Mouse (Mus musculus): Measurements from ENCODE around the gene Rassf5. TPM values are rescaled to one million over a fixed set of nuclear protein-coding genes. Genes with fewer than 3 reads are reported as not detected.
"Not testable (repeated sequence)": the region's sequence is repeated elsewhere in the genome, so short reads cannot be mapped to it uniquely, and the experiment has no call there.

Rassf5 gene
- total and polyA plus RNA-seq, 2 experiments from 2014 or later = 8.3 to 12.9 TPM

DNA sequence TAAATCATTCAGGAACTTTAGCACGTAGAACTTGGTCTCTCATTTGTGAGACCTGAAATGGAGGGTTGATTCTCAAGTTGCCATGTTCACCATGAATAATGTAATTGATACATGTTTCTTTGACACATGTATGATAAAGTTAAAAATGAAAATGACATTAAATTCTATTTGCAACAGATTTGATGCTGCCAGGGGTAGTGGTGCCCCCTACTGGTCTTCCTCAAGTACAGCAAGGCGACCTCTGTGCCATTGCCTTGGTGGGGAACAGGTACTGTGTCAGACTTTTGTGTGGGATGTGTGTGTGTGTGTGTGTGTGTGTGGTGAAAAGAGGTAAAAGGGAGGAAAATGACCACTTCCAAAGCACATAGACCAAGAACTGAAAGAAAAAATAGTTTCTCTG, 89.6 kb downstream of the Rassf5 start:
- H3K27me3 ChIP-seq (ENCODE audit: insufficient read depth, low read length) = no peaks in the 10 kb centered on the region

GRCm38 (mm10) chr1:131153018-131153629, 91.9 kb downstream of the Rassf5 start, which contains the start of gene Eif2d:
TSS of gene Eif2d (plus strand) at chr1:131153181.
- DNase-seq (ENCODE audit: low spot score) (peak; percentile 93), ATAC-seq (peak; percentile 97)
- Histone ChIP-seq H3K36me3 (ENCODE audit: insufficient read depth, low read length) (no peaks in the 10 kb centered on the region), H3K9me3 (ENCODE audit: low read length) (no peaks in the 10 kb centered on the region), H3K4me3 (ENCODE audit: low read length) (peak within 1 kb of the TSS; percentile 64), H3K27ac (no peak within 1 kb of the TSS; the same call in 1 of the 2 replicates), H3K27me3 (ENCODE audit: insufficient read depth, low read length) (no peaks in the 10 kb centered on the region), H3K4me1 (ENCODE audit: insufficient read depth, low read length) (no peaks in the 10 kb centered on the region), H3K9ac (replicated peaks; ENCODE audit: low read length) (peak within 1 kb of the TSS; percentile 56), H3K4me2 (ENCODE audit: low read depth, low read length) (peak within 1 kb of the TSS; percentile 69)
- WGBS = under 1% methylated on average over 27 of the region's 27 CpGs
- no peak for TF ChIP-seq CTCF (IDR thresholded peaks at IDR 0.05; ENCODE audit: low read depth)

More for the DNA sequence above, 89.6 kb downstream of the Rassf5 start:
- DNase-seq (ENCODE audit: low spot score) = peak; percentile 46
- Histone ChIP-seq H3K9ac (replicated peaks; ENCODE audit: low read length) (no peak overlapping the region), H3K9me3 (ENCODE audit: low read length) (no peaks in the 10 kb centered on the region), H3K4me1 (ENCODE audit: insufficient read depth, low read length) (no peaks in the 10 kb centered on the region), H3K4me3 (ENCODE audit: low read length) (no peak overlapping the region), H3K4me2 (ENCODE audit: low read depth, low read length) (no peak overlapping the region), H3K27ac (no peak overlapping the region), H3K36me3 (ENCODE audit: insufficient read depth, low read length) (peaks cover 2% of the 10 kb centered on the region; the same call in 1 of the 2 replicates)
- ATAC-seq = no peak
- 51% methylated on average over 2 of the region's 2 CpGs for WGBS
- peak; percentile 89 for TF ChIP-seq CTCF (IDR thresholded peaks at IDR 0.05; ENCODE audit: low read depth)

DNA sequence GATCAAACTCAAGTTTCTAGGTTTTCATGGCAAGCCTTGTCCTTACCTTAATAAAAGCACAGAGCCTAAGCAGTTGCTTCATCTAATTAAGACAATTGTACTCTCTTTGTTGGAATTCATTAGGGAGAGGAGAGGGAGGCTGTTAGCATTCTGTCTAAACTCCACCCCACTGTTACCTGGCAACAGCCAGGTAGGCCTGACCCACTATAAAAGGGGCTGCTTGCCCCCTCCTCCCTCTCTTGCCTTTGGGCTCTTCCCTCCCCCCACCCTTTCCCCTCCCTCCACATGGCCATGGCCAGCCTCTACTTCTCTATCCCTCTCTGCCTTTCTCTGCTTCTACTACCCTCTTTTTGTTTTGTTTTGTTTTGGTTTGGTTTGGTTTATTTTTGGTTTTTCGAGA, 95.6 kb downstream of the Rassf5 start:
- DNase-seq (ENCODE audit: low spot score) = no peak

DNA sequence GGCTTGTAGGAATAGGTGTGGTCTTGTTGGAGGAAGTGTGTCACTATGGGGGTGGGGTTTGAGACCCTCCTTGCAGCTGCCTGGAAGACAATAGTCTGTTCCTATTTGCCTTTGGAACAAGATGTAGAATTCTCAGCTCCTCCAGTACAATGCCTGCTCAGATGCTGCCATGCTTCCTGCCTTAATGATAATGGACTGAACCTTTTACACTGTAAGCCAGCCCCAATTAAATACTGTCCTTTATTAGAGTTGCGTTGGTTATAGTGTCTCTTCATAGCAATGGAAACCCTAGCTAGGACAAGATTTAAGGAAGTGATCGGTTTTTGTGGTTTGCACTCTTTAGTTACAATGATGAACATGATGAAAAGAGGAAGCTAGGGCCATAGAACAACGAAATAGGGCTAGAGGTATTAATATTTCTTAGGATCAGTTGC, 98.9 kb downstream of the Rassf5 start:
- no peak overlapping the region for H3K27ac ChIP-seq
- no peak for DNase-seq (ENCODE audit: low spot score)
- H3K4me2 ChIP-seq (ENCODE audit: low read depth, low read length) = no peak overlapping the region
- WGBS = 80% methylated on average over 3 of the region's 3 CpGs
- no peaks in the 10 kb centered on the region for H3K9me3 ChIP-seq (ENCODE audit: low read length)
- no peak for TF ChIP-seq CTCF (IDR thresholded peaks at IDR 0.05; ENCODE audit: low read depth)
- no peak overlapping the region for H3K4me3 ChIP-seq (ENCODE audit: low read length)
- H3K9ac ChIP-seq (replicated peaks; ENCODE audit: low read length) = no peak overlapping the region
- H3K36me3 ChIP-seq (ENCODE audit: insufficient read depth, low read length) = no peaks in the 10 kb centered on the region
- ATAC-seq = no peak
- H3K27me3 ChIP-seq (ENCODE audit: insufficient read depth, low read length) = no peaks in the 10 kb centered on the region
- no peaks in the 10 kb centered on the region for H3K4me1 ChIP-seq (ENCODE audit: insufficient read depth, low read length)

More for the DNA sequence above, 95.6 kb downstream of the Rassf5 start:
- Histone ChIP-seq H3K27ac (no peak overlapping the region), H3K36me3 (ENCODE audit: insufficient read depth, low read length) (no peaks in the 10 kb centered on the region), H3K4me3 (ENCODE audit: low read length) (no peak overlapping the region), H3K4me2 (ENCODE audit: low read depth, low read length) (no peak overlapping the region), H3K9ac (replicated peaks; ENCODE audit: low read length) (no peak overlapping the region), H3K27me3 (ENCODE audit: insufficient read depth, low read length) (no peaks in the 10 kb centered on the region), H3K4me1 (ENCODE audit: insufficient read depth, low read length) (no peaks in the 10 kb centered on the region), H3K9me3 (ENCODE audit: low read length) (no peaks in the 10 kb centered on the region)
- no peak for TF ChIP-seq CTCF (IDR thresholded peaks at IDR 0.05; ENCODE audit: low read depth)
- WGBS = 88% methylated on average over 1 of the region's 1 CpGs
- ATAC-seq = no peak

- H3K36me3 ChIP-seq (ENCODE audit: insufficient read depth, low read length); H3K27ac ChIP-seq; H3K4me3 ChIP-seq (ENCODE audit: low read length); DNase-seq (ENCODE audit: low spot score); H3K4me1 ChIP-seq (ENCODE audit: insufficient read depth, low read length); H3K9me3 ChIP-seq (ENCODE audit: low read length); H3K4me2 ChIP-seq (ENCODE audit: low read depth, low read length); H3K27me3 ChIP-seq (ENCODE audit: insufficient read depth, low read length); ATAC-seq; H3K9ac ChIP-seq (replicated peaks; ENCODE audit: low read length): not testable (repeated sequence)
- 84% methylated on average over 3 of the region's 3 CpGs for WGBS
Observed at GRCm38 (mm10) chr1:131145222-131145621, 99.8 kb downstream of the Rassf5 start.

- ATAC-seq (no peak), DNase-seq (ENCODE audit: low spot score) (no peak)
- H3K27ac ChIP-seq = no peak overlapping the region
- TF ChIP-seq CTCF (IDR thresholded peaks at IDR 0.05; ENCODE audit: low read depth) = no peak
- H3K9me3 ChIP-seq (ENCODE audit: low read length) = no peaks in the 10 kb centered on the region
- no peak overlapping the region for H3K4me3 ChIP-seq (ENCODE audit: low read length)
- WGBS = 88% methylated on average over 1 of the region's 1 CpGs
- H3K9ac ChIP-seq (replicated peaks; ENCODE audit: low read length) = no peak overlapping the region
- H3K4me1 ChIP-seq (ENCODE audit: insufficient read depth, low read length) = no peaks in the 10 kb centered on the region
- no peak overlapping the region for H3K4me2 ChIP-seq (ENCODE audit: low read depth, low read length)
- no peaks in the 10 kb centered on the region for H3K27me3 ChIP-seq (ENCODE audit: insufficient read depth, low read length)
- no peaks in the 10 kb centered on the region for H3K36me3 ChIP-seq (ENCODE audit: insufficient read depth, low read length)
Observed at GRCm38 (mm10) chr1:131142472-131142871, 102.6 kb downstream of the Rassf5 start.

DNA sequence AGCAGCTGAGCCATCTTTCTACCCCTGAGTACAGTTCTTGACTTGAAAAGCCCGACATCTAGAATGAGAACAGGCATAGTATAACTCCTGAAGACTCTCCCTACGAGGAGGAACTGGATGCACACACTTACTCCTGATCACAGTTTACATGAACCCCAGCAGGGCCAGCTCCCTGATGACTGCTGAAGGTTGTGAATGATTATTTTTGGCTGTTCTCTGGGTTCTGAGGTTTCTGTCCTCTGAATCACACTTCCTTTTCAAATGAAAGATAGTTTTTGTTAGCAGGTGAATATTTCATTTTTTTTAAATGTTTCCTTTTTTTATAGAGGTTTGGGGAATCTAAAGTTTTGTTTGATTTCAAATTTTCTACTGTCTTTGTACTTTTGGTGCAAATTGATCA, 103.6 kb downstream of the Rassf5 start:
- no peak overlapping the region for H3K9ac ChIP-seq (replicated peaks; ENCODE audit: low read length)
- no peak overlapping the region for H3K27ac ChIP-seq
- ATAC-seq = no peak
- no peak overlapping the region for H3K4me3 ChIP-seq (ENCODE audit: low read length)
- 0 out of 2 replicates have a peak, but pooled peaks cover 4% of the 10 kb centered on the region for H3K4me1 ChIP-seq (ENCODE audit: insufficient read depth, low read length)
- no peak for TF ChIP-seq CTCF (IDR thresholded peaks at IDR 0.05; ENCODE audit: low read depth)
- no peaks in the 10 kb centered on the region for H3K9me3 ChIP-seq (ENCODE audit: low read length)
- H3K36me3 ChIP-seq (ENCODE audit: insufficient read depth, low read length) = no peaks in the 10 kb centered on the region
- H3K27me3 ChIP-seq (ENCODE audit: insufficient read depth, low read length) = no peaks in the 10 kb centered on the region
- WGBS = 56% methylated on average over 2 of the region's 2 CpGs
- DNase-seq (ENCODE audit: low spot score) = no peak
- H3K4me2 ChIP-seq (ENCODE audit: low read depth, low read length) = no peak overlapping the region
